Mouse (Mus musculus): ENCODE measurements around the gene Padi2.

Gene Padi2

DNA sequence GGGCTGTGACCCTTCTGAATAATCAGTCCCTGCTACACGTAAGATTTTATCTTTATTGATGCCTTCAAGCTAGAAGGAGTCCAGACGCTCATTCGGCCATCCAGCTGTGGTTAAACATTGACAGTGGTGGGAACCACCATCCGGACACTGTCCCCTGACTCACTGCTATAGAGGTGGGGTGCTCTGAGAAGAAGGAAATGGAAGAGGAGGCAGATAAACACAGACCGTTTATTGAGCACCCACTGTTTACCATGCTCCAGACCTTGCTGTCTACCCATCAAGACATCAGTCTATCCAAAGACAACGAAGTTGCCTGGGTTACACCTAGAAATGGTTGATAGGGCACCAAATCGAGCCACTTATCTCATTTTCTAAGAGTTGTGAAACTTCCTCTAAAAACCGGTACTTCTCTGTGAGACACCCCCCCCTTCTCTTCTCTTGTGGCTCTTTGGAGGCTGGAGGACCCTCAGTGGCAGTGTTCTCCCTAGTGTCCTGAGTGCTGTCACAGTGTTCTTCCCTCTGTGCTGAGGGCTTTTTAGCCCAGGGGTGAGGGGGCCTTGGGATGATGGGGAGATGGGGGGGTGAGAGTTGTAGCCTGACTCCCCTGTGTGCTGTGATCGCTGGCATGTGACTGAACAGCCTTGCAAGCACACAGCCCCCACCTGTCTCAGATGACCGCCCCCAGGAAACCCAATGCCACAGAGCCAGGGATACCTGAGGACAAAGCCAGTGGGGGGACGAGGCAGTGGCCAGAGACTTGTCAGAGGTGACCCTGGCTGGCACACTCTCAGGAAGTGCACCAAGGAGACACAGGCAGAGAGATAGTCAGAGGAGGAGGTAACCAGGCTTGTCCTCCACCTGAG, 14.1 kb downstream of the Padi2 start:
- no peak for DNase-seq (ENCODE audit: low read depth, low spot score)

GRCm38 (mm10) chr4:140922508-140922907, 16.4 kb downstream of the Padi2 start:
- no peak for DNase-seq (ENCODE audit: low read depth, low spot score)

DNA sequence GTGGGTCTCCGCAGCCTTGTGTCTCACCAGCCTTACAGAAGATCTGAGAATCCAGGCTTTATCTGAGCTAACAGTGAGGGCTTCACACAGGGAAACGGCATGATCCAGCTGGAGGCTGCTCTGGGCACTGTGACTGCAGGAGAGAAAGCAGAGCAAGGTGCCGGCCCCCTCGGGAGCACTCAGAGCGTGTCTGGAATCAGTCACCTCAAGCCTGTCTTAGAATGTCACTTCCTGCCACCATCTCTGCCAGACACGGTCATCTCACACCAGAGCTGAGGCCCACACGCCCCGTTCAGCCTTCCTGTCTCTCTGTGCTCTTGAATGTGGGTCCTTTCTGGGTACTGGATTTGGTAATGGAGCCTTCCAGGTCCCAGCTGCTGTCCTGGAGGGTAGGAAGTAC, 19.5 kb downstream of the Padi2 start:
- DNase-seq (ENCODE audit: low read depth, low spot score): no peak

GRCm38 (mm10) chr4:140928349-140928748, 22.2 kb downstream of the Padi2 start:
- no peak for DNase-seq (ENCODE audit: low read depth, low spot score)

DNA sequence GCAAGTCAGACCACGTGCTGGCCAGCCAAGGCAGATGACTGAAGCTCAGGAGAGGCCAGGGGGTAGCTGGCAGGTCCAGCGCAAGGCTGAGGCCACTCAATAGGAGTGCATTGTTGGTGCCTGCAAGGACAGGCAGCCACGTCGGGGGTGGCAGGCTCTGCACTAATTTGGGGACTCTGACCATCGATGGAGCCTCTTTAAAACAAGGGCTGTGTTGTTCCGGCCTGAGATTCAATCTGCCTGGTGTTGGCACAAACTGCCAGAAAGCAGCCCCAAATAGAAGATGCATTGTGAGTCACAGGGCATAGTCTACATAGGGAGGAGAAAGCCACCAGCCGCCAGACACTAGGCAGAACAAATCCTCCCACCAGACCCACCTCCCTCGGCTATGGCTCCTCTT, 23.6 kb downstream of the Padi2 start:
- DNase-seq (ENCODE audit: low read depth, low spot score): no peak

DNA sequence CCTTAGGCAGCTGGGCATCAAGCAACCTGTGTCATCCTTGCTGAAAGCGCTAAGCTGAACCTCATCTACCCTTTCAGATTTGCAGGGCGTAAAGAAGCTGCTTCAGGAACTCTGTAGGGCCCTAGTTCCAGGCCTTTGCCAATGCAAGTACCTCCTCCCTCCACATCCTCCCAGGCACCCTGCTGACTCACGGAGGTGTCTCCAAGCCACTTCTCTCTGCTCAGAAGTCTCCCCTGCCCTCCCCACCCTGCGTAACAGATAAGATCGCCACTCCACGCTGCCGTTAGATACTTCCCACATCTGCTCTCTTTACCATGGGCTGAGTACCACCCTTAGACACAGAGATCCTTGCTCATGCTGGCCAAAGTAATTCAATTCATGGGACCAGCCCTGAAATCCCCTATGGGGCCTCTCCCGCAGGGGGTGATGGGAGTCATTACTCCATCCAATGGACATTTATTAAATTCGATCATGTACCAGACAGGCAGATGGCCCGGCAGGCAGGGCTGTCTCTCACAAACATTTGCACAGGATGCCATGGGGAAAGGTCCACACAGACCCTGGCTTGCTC, 24.8 kb downstream of the Padi2 start:
- DNase-seq (ENCODE audit: low read depth, low spot score): no peak

- no peak for DNase-seq (ENCODE audit: low read depth, low spot score)
These were observed 29.5 kb downstream of the Padi2 start for GRCm38 (mm10) chr4:140935643-140936042.

- no peak for DNase-seq (ENCODE audit: low read depth, low spot score)
These were observed 38.2 kb downstream of the Padi2 start for GRCm38 (mm10) chr4:140944356-140944755.

- no peak for DNase-seq (ENCODE audit: low read depth, low spot score)
These were observed 38.9 kb downstream of the Padi2 start for GRCm38 (mm10) chr4:140944961-140945442.

GRCm38 (mm10) chr4:140945571-140945970, 39.4 kb downstream of the Padi2 start:
- DNase-seq (ENCODE audit: low read depth, low spot score): no peak

- DNase-seq (ENCODE audit: low read depth, low spot score): no peak
These were observed 39.9 kb downstream of the Padi2 start for GRCm38 (mm10) chr4:140946048-140946447.

DNA sequence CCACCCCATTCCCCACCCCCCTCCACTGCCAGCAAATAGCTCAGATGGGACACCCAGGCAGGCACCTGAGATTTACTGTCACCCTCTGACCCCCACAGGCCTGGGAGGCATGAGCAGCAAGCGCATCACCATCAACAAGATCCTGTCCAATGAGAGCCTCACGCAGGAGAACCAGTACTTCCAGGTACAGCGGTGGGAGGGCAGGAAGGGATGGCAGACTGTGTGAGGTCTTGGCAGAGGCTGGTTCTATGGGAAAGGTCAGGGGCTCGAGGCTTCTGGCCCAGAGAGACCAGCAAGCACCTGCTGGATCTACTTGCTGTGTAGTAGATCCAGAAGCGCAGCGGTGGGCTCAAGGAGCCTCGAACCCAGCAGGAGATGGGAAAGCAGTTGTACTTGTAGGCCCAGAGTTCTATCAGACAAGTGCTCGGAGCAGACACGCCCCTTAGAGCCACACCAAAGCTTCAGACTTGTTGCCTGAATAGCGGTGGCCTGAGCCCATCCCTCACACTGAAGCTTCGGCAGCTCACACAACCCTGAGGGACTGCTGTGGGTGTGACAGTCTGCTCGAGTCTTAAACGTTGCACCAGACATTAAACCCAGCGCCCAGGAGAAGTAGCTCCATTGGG, 40.5 kb downstream of the Padi2 start:
- no peak for DNase-seq (ENCODE audit: low read depth, low spot score)

DNA sequence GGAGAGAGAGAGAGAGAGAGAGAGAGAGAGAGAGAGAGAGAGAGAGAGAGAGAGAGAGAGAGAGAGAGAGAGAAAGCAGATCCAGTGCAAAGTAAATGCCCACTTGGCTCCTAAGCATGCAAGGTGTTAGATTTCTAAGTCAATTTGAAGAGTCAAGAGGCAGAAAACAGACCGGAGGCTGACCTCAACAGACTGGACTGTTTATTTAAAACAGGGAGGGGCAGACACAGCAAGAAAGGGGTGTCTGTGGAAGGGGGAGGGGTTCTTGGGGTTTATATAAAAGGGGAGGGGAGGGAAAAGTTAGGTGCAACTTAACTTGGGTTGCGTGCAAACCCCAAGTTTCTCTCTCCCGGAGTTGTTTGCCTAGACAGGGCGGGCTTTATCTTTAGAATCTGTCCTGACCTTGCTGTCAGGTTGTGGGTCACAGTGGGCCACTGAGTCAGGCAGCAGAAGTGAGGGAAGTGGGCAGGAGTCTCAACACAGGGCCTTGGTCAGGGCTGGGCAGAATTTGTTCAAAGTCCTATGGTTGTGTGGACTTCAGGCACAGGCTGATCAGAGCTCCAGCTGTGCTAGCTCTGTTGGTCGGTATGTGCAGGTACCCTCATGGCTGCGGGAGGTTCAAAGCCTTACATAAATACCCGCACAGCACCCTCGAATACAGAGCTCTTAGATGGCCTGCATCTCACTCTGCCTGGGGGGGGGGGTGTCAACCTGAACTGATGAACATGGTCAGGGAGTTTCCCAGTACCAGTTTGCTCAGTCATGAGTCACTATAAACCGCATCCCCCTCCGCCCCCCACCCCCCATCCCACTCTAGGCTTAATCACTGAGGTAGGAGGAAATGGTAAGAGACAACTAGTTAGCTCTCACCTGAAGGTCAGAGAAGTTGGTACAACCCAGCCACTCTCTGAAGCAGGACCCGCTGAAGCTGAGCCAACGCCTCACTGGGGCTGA, 41.6 kb downstream of the Padi2 start:
- no peak for DNase-seq (ENCODE audit: low read depth, low spot score)

DNA sequence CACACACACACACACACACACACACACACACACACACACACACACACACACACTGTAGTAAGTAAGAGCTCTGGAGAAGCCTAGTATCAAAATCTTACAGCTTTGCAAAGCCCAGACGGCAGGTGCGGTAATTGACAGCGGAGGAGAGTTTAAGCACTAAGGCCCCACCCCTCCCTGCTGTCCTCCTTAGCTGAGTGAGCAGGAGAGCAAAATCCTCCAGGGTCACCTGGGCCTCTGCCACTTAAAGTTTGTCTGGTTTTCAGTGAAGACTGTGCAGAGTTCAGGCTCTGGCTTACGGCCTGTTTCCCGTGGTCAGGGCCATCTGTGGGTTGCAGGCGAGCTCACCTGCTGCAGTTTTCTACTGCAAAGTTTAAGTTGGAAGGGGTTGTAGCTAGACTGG, 42.3 kb downstream of the Padi2 start:
- no peak for DNase-seq (ENCODE audit: low read depth, low spot score)

- DNase-seq (ENCODE audit: low read depth, low spot score): no peak
These were observed 42.9 kb downstream of the Padi2 start for GRCm38 (mm10) chr4:140949052-140949451.

DNA sequence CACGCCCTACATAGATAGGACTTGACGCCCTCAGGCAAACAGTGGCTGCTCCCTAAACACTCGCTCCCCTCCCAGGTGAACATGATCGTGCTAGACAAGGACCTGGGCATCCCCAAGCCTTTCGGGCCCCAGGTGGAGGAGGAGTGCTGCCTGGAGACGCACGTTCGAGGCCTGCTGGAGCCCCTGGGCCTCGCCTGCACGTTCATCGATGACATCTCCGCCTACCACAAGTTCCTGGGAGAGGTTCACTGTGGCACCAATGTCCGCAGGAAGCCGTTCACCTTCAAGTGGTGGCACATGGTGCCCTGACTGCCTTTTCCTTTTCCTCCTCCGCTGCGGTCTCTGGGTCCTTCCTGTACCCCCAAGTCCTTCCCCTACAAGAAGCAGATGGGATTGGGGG, 43.5 kb downstream of the Padi2 start:
- DNase-seq (ENCODE audit: low read depth, low spot score): no peak

DNA sequence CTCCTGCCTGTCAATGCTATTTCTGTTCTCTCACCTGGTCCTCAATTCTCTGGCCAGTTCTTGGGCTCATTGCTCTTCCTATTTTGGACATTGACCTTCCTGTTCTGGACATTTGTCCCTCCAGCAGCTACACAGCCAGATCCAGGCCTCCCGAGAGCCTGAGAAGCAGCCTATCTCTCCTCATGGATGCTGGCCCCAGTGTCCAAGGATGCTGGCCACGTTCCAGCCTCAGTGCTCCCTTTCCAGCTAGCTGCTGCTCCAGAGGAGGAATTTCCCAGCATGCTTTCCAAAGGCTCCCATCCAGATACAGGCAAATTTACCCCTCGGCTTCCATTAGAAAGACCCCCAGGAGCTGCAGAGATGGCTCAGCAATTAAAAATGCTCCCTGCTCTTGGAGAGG, 44.4 kb downstream of the Padi2 start:
- DNase-seq (ENCODE audit: low read depth, low spot score): no peak

DNA sequence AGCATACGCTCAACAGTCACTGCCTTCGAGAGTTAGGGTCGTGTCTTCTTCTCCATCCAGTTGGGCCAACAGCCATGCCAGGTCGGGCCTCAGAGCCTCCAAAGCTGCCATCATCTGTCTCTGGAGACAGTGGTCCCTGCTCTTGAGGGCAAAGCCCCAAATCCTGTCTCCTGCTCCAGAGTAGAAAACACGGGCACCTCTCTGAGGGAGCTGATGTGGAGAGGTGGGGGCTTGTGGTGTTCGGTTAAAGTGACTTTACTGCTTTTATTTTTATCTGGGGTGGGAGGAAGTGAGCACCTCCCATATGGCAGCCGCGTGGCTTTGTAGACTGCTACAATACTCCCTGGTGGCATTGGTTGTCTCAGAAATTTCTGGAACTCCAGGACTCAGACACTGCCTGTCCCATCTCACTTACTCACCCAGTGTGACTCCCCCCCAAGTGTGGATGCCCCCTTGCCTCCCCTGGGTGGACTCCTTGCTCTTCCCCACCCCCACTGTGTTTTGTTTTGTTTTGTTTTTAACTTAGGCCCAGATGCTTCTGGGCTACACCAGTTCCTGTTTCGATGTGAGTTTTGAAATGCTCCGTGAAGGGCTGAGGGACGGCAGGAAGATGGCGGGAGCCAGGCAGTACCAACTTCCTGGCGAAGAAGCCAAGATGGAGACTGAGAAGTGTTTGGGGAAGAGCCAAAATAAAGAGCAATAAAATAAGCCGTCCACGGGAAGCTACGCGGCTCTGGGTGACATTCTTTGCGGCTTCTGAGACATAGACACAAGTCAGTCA, 45.9 kb downstream of the Padi2 start:
- DNase-seq (ENCODE audit: low read depth, low spot score): no peak

- no peak for DNase-seq (ENCODE audit: low read depth, low spot score)
These were observed 51.1 kb downstream of the Padi2 start for GRCm38 (mm10) chr4:140957131-140957702.

- DNase-seq (ENCODE audit: low read depth, low spot score): peak; percentile 50
These were observed 51.6 kb downstream of the Padi2 start for GRCm38 (mm10) chr4:140957725-140958124.
